Mouse (Mus musculus) liver, embryonic 14.5 days (tissue): Measurements from ENCODE around the gene Rela. TPM values are rescaled to one million over a fixed set of nuclear protein-coding genes. Genes with fewer than 3 reads are reported as not detected.

ENCODE experiments used
- ATAC-seq: fragments of 200-750 bp; cut with Nextera tagmentation; 2 replicates; pipeline ENCODE4 v1.8.0; 2017; ENCODE audit warnings: moderate number of reproducible peaks, mild to moderate bottlenecking, moderate library complexity; ENCODE audit not compliant: insufficient read depth
- DNase-seq, 3 experiments: peaks; one replicate each; pipeline ENCODE4 v3.0.0-alpha.2; 2012 to 2013; ENCODE audit warnings: low read depth in 3 of 3, low spot score in 3 of 3
- H3K27ac ChIP-seq: fragments of 300-500 bp; sonication (generic); 2 replicates; pipeline ENCODE4 v1.5.1; 2014; ENCODE audit warnings: moderate library complexity, mild to moderate bottlenecking, control low read depth, inconsistent platforms
- H3K27me3 ChIP-seq: fragments of 300-500 bp; sonication (generic); 2 replicates; pipeline ENCODE4 v1.6.1; 2014; ENCODE audit warnings: mild to moderate bottlenecking, low read length, moderate library complexity; ENCODE audit not compliant: control insufficient read depth, insufficient read depth
- H3K36me3 ChIP-seq: fragments of 300-500 bp; sonication (generic); replicated peaks from 2 replicates; pipeline ENCODE4 v1.6.1; 2014; ENCODE audit warnings: low read depth; ENCODE audit not compliant: control insufficient read depth, insufficient read depth
- H3K4me1 ChIP-seq, 2 experiments: fragments of 200-500 bp in 1 of 2; fragments of 300-500 bp in 1 of 2; sonication (generic) in 1 of 2; replicated peaks; 2 replicates each; pipeline ENCODE4 v1.6.1; 2012 to 2014; ENCODE audit warnings: antibody characterized with exemption in 1 of 2, inconsistent platforms in 1 of 2, low read length in 1 of 2; ENCODE audit not compliant: control insufficient read depth in 2 of 2, insufficient read depth in 2 of 2
- H3K4me2 ChIP-seq: fragments of 300-500 bp; sonication (generic); 2 replicates; pipeline ENCODE4 v1.6.1; 2014; ENCODE audit warnings: low read depth, mild to moderate bottlenecking, control low read depth, moderate library complexity
- H3K4me3 ChIP-seq, 2 experiments: fragments of 200-500 bp in 1 of 2; fragments of 300-500 bp in 1 of 2; sonication (generic) in 1 of 2; 2 replicates each; pipeline ENCODE4 v1.5.1; 2012 to 2014; ENCODE audit warnings: low read depth in 2 of 2, low read length in 2 of 2, mild to moderate bottlenecking in 2 of 2, control low read depth in 1 of 2, inconsistent platforms in 1 of 2, moderate library complexity in 1 of 2; ENCODE audit not compliant: insufficient read depth in 1 of 2
- H3K9ac ChIP-seq: fragments of 300-500 bp; sonication (generic); replicated peaks from 2 replicates; pipeline ENCODE4 v1.6.1; 2014; ENCODE audit warnings: mild to moderate bottlenecking, control low read depth, moderate library complexity
- H3K9me3 ChIP-seq: fragments of 300-500 bp; sonication (generic); 2 replicates; pipeline ENCODE4 v1.6.1; 2016; ENCODE audit warnings: low read length, mixed read lengths; ENCODE audit not compliant: control insufficient read depth
- CTCF ChIP-seq: IDR thresholded peaks from 2 replicates; pipeline ENCODE4 v1.5.1; 2016; ENCODE audit warnings: antibody characterized with exemption, low read depth, control low read depth
- EP300 ChIP-seq: IDR thresholded peaks from 2 replicates; pipeline ENCODE4 v1.6.1; 2016; ENCODE audit warnings: antibody characterized with exemption, low read depth
- WGBS: fragments of 180-500 bp; shearing (Covaris S2); extraction: QIAGEN DNeasy Blood & Tissue Kit; methylation state at CpG from one replicate; pipeline ENCODE4 v1.1.7; 2014; ENCODE audit not compliant: insufficient replicate concordance; 5-methylcytosine and 5-hydroxymethylcytosine counted together
- polyA plus RNA-seq, 2 experiments: library from polyadenylated mRNA; depleted of rRNA in 1 of 2; stranded (reverse) in 1 of 2; unstranded in 1 of 2; fragments of >200 nt; fragmentation: Nextera tagmentation in 1 of 2; extraction: Ambion mirVana in 1 of 2; gene quantifications; 2 replicates each; pipeline versions ENCODE4 v1.2.1 to v1.2.3; 2012 to 2014

The Rela gene
- polyA plus RNA-seq, 2 experiments: 14.8 to 18.9 TPM

DNA sequence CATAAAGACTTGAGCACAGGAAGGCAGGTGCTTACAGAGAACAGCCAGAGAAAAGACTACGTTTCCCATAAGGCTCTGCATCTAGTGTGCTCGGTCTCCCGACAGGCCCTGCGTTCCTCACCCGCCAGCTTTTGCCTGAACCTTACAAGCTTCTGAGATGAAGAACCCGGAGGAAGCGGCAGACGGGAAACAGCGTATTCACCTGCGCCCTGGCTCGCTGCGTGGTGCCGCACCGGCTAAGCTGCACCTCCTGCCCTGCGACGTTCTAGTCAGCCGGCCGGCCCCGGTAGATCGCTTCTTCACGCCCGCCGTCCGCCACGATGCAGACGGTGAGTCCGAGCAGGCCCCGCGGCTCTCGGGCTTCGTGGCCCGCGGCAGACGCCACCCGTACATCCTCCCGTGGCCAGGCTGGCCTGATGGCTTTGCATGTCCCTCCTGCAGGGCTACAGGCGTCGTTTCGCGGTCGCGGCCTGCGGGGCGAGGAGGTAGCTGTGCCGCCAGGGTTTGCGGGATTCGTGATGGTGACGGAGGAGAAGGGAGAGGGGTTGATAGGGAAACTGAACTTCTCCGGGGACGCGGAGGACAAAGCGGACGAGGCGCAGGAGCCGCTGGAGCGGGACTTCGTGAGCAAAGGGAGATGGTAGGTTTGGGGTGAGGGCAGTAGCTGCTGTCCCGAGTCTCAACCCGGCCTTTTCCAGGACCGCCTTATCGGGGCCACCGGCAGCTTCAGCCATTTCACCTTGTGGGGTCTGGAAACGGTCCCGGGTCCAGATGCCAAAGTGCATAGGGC lies 35.3 kb upstream of the Rela start, which contains the start of gene Rnaseh2c:
Rnaseh2c (plus strand) TSS at position 122 of the 790 bp plus-strand sequence.
- peak within 1 kb of the TSS; percentile 73 for H3K9ac ChIP-seq
- peak within 1 kb of the TSS; percentile 68 for H3K4me2 ChIP-seq
- ATAC-seq (peak; percentile 78), DNase-seq (peak; percentile 67 to 76 (median 71))
- H3K9me3 ChIP-seq: no peaks in the 10 kb centered on the region
- no peaks in the 10 kb centered on the region for H3K27me3 ChIP-seq
- H3K4me1 ChIP-seq: peaks cover 0 to 8% of the 10 kb centered on the region in 2 experiments; a peak in 2 of 4 replicates
- H3K4me3 ChIP-seq: peak within 1 kb of the TSS; percentile 68 to 72
- peak within 1 kb of the TSS; percentile 72 for H3K27ac ChIP-seq
- WGBS: under 1% methylated on average over 64 of the region's 64 CpGs
- TF ChIP-seq CTCF: no peak
- TF ChIP-seq EP300: no peak
- H3K36me3 ChIP-seq: peaks cover 22% of the 10 kb centered on the region

DNA sequence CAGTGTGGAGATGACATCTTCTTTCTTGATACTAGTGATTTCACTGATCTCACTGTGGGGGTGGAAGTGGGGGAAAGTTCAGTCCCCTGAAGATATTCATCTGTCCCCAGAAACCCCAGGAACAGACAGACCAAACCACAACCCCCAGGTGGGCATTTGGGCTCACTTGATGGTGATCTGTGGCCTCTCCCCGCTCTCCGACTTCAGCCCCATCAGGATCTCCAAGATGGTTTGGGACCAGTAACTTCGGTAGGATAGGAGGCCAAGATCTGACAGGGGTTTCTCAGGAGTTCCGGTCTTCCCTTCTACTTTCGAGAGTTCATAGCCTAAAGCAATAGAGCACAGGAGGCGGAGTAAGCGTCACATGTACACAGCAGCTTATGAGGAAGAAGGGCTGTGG lies 33.6 kb upstream of the Rela start:
- no peak overlapping the region for H3K4me2 ChIP-seq
- TF ChIP-seq EP300: no peak
- no peak for TF ChIP-seq CTCF
- peaks cover 0 to 8% of the 10 kb centered on the region in 2 experiments; a peak in 2 of 4 replicates for H3K4me1 ChIP-seq
- no peak overlapping the region for H3K9ac ChIP-seq
- no peak for DNase-seq
- peaks cover 39% of the 10 kb centered on the region for H3K36me3 ChIP-seq
- WGBS: 77% methylated on average over 7 of the region's 7 CpGs
- no peak overlapping the region for H3K27ac ChIP-seq
- H3K9me3 ChIP-seq: no peaks in the 10 kb centered on the region
- H3K27me3 ChIP-seq: no peaks in the 10 kb centered on the region
- no peak for ATAC-seq
- no peak overlapping the region for H3K4me3 ChIP-seq

DNA sequence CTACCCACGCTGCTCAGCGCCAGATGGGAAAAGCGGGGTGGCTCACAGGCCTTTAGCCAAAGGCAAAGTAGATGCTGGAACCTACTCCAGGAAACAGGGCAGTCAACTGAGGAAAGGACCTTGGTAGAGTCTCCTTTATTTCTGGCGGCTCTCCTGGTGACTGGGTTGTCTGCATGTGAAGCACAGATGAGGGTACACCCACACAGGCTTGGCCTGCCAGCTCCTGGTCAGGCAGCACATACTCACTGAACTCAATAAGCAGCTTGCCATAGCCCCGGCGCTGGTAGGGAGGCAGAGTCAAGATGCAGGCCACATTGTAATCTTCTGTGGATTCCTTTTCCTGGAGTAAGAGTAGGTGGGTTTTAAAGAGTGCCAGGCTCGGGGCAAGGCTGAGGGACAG lies 32.2 kb upstream of the Rela start:
- Histone ChIP-seq H3K27me3 (no peaks in the 10 kb centered on the region), H3K4me3 (no peak overlapping the region), H3K9me3 (no peaks in the 10 kb centered on the region), H3K4me1 (peaks cover 0 to 15% of the 10 kb centered on the region in 2 experiments), H3K27ac (no peak overlapping the region), H3K9ac (no peak overlapping the region), H3K4me2 (no peak overlapping the region), H3K36me3 (peaks cover 41% of the 10 kb centered on the region)
- DNase-seq: no peak
- no peak for ATAC-seq
- TF ChIP-seq EP300 (no peak), CTCF (no peak)
- 89% methylated on average over 7 of the region's 7 CpGs for WGBS

DNA sequence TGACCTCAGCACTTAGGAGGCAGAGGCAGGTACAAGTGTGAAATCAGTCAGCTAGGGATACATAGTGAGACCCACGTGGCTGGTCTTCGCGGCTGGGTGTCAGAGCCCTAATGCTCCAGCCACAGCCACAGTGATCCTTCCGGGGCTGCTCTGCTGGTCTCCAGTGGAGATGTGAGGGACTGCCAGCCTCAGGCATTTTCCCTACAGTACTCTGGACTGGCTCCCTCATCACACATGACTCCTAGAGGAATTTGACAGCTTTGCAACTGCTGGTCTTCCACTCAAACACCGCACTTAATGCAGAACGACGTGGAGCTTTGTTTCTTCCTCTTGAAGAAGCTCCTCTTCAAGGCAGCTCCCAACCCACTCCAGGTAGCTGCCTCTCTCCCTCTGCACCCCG lies 31.1 kb upstream of the Rela start:
- TF ChIP-seq CTCF (no peak), EP300 (no peak)
- H3K9me3 ChIP-seq: no peaks in the 10 kb centered on the region
- no peak overlapping the region for H3K9ac ChIP-seq
- H3K27ac ChIP-seq: no peak overlapping the region
- DNase-seq (no peak), ATAC-seq (no peak)
- H3K4me1 ChIP-seq: peaks cover 6 to 22% of the 10 kb centered on the region in 2 experiments
- H3K4me3 ChIP-seq: no peak overlapping the region
- no peak overlapping the region for H3K4me2 ChIP-seq
- H3K36me3 ChIP-seq: peaks cover 41% of the 10 kb centered on the region
- H3K27me3 ChIP-seq: no peaks in the 10 kb centered on the region
- 78% methylated on average over 8 of the region's 8 CpGs for WGBS

DNA sequence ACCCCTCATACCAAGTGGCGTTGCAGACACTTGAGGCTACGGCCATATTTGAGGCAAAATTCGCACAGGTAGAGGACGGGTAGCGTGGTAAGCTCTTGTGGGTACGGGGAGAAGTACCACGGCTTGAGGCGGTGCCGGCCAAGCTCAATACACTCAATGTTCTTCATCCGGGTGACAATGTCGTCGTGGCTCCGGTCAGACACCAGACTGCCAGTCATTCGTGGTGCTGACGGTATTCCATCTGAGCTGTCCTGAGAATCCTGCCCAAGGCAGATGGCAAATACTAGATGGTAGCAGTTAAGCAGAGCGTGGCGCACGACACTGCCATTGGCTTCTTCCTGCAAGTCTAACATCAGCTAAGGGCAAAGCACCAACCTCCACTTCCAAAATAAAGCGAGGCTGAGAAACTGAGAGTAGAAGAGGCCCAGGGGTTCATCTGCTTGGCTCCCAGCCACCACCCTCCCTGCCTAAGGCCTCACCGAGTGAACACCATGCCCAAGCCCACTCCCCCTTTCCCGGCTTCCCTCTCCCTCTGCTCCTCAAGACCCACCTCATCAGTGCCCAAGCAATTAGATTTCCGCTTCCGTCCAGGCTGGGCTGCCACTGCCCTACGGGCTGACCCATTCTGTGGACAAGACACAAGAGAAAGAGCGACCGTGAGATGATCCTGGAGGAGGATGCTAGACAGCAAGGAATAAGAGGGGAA lies 29.4 kb upstream of the Rela start:
- no peak for TF ChIP-seq CTCF
- no peak for TF ChIP-seq EP300
- no peak overlapping the region for H3K4me3 ChIP-seq
- peaks cover 41% of the 10 kb centered on the region for H3K36me3 ChIP-seq
- H3K9me3 ChIP-seq: no peaks in the 10 kb centered on the region
- peaks cover 11 to 25% of the 10 kb centered on the region in 2 experiments for H3K4me1 ChIP-seq
- 90% methylated on average over 26 of the region's 26 CpGs for WGBS
- DNase-seq (no peak), ATAC-seq (no peak)
- H3K4me2 ChIP-seq: no peak overlapping the region
- H3K27me3 ChIP-seq: no peaks in the 10 kb centered on the region
- no peak overlapping the region for H3K27ac ChIP-seq
- no peak overlapping the region for H3K9ac ChIP-seq
